Mouse (Mus musculus): Measurements from ENCODE around the gene Ccdc117.
A peak's percentile ranks its signal among the peaks of the same experiment; 100 is the strongest.

DNA sequence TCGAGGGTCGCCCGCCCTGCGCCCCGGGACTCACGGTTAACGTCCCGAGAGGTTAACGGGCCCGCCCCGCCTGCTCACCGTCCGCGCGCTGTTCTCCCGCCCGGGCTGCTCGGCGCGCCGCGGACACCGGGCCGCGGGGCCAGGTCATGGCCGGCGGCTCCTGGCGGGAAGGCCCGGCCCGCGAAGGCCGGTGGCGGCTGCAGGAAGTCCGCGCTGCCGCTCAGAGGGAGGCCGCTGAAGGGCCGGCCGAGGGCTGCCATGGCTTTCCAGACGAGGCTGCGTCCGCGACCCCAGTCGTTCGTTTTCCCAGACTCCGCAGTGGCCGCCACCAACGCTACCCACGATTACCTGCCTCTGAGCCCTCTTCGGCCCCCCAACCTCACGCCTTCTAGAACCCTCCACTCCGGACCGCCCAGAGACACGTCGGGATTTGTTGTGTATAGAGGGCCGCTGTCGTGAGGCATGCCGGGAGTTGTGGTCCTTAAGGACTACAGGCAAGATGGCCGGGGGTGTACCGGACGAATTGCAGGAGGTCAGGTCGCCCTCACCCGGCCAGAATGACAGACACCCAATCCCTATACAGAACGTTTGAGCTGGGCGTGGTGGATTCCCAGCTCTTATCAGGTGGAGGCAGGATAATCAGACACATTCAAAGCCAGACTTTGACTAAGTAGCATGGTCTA is at the start of gene Ccdc117:
- TF ChIP-seq USF1 (IDR thresholded peaks at IDR 0.05; ENCODE audit: low read depth) (no peak), POLR2A (IDR thresholded peaks at IDR 0.05; ENCODE audit: insufficient read length, low read depth) (peak; percentile 82), TCF12 (IDR thresholded peaks at IDR 0.05; ENCODE audit: insufficient read depth, poor library complexity, severe bottlenecking) (no peak)
